Mouse (Mus musculus): ENCODE data around the gene Cilp2. TPM values are rescaled to one million over a fixed set of nuclear protein-coding genes. Genes with fewer than 3 reads are reported as not detected.
A peak's percentile ranks its signal among the peaks of the same experiment; 100 is the strongest.

The Cilp2 gene
- polyA plus RNA-seq, 1 experiment from 2014 or later: 4.9 TPM

DNA sequence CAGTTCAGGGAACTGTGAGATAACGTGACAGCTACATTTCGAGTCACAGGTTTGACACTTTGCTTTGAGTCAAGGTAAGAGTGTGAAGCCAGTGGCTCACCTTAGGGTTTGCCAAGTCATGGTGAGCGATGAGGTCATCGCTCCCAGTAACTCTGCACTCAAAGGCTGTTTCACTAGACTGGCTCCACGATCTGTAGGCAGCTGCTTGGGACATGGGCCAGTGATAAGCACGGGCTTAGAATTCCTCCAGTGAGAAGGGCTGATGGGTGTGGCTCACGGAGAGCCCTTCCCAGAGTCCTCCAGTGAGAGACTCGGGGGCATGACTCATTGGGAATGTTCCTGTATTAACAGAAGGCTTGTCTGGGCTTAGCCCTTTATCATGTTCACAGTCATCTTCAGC is 38.5 kb downstream of the Cilp2 start:
- H3K36me3 ChIP-seq (ENCODE audit: control insufficient read depth, insufficient read depth): no peaks in the 10 kb centered on the region
- WGBS: 93% methylated on average over 8 of the region's 8 CpGs
- no peak overlapping the region for H3K27ac ChIP-seq (ENCODE audit: low read length)
- H3K4me3 ChIP-seq (replicated peaks; ENCODE audit: low read length): no peak overlapping the region
- H3K9ac ChIP-seq (replicated peaks; ENCODE audit: low read depth, low read length): no peak overlapping the region
- no peak overlapping the region for H3K4me2 ChIP-seq (ENCODE audit: low read length)
- no peaks in the 10 kb centered on the region for H3K4me1 ChIP-seq (replicated peaks; ENCODE audit: control insufficient read depth, insufficient read depth, low read length)
- no peaks in the 10 kb centered on the region for H3K9me3 ChIP-seq (ENCODE audit: control insufficient read depth, low read length)
- no peak for ATAC-seq
- no peaks in the 10 kb centered on the region for H3K27me3 ChIP-seq (replicated peaks; ENCODE audit: control insufficient read depth, insufficient read depth, low read length)

DNA sequence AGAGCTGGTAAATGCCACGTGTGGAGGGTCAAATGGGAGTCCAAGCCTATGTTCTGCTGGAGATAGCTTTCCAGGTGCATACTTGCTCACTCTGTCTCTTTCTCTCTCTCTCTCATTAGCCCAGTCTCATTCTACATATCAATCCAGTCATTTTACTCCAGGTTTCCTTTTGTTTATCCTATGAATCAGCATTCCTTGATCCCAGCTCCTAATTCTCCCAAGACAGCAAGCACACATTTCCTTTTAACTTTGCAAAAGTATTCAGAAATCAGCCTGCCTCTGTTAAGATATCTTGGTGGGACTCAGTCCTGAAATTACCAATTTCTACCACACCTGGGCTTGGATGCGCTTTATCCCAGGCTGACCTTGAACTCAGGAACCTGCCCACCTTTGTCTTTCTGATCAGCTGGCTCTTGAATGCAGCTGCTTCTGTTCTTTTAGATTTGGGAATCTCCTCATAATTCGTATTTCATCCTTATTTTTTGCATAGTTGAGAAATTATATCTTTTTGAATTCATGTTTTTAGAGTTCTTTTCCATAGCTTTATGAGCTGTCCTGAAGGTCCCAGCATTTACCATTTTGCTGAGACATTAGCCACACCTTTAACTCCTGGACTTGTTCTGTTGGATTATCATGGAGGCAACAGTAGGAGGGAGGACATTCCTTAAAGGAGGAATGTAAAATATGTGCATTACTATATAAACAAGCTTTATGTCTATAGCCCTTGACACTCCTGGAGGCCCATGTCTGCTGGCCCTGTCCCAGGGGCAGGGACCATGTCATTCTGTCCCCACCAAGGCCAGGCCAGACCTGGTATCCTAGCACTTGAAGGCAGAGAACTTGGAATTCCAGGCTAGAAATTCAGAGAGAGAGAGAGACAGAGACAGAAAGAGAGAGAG is 40.1 kb downstream of the Cilp2 start:
- WGBS: 84% methylated on average over 3 of the region's 3 CpGs
- Histone ChIP-seq H3K9me3 (ENCODE audit: control insufficient read depth, low read length) (no peaks in the 10 kb centered on the region), H3K4me3 (replicated peaks; ENCODE audit: low read length) (no peak overlapping the region), H3K36me3 (ENCODE audit: control insufficient read depth, insufficient read depth) (no peaks in the 10 kb centered on the region), H3K4me2 (ENCODE audit: low read length) (no peak overlapping the region), H3K9ac (replicated peaks; ENCODE audit: low read depth, low read length) (no peak overlapping the region), H3K27me3 (replicated peaks; ENCODE audit: control insufficient read depth, insufficient read depth, low read length) (no peaks in the 10 kb centered on the region), H3K4me1 (replicated peaks; ENCODE audit: control insufficient read depth, insufficient read depth, low read length) (no peaks in the 10 kb centered on the region), H3K27ac (ENCODE audit: low read length) (no peak overlapping the region)
- ATAC-seq: no peak

DNA sequence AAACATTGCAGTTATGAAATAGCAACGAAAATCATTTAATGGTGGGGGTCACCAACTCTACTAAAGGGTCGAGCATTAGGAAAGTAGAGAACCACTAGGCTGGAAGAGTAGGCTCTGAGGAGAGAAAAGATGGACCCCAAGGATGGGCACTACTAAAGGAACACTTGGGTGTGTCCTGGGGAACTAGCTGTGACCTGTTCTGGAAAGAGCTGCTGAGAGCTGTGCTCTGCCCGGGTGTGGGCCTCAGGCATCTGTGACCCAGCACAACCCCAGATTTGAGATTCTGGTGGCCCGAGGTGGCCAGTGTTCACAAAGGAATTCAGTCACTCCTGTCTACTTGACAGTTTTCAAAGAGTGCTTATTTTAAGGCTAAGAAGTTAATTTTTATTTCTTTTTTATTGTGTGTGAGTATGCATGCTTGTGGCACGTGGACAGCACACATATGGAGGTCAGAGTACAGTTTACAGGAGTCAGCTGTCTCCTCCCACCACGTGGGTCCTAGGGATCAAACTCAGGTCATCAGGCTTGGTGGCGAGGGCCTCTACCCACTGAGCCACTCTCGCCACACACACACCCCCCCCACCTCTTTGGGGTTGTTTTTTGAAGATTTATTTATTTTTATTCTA is 50.3 kb downstream of the Cilp2 start:
- no peak overlapping the region for H3K27ac ChIP-seq (ENCODE audit: low read length)
- no peak overlapping the region for H3K4me3 ChIP-seq (replicated peaks; ENCODE audit: low read length)
- peaks cover 5% of the 10 kb centered on the region; the same call in 1 of the 2 replicates for H3K4me1 ChIP-seq (replicated peaks; ENCODE audit: control insufficient read depth, insufficient read depth, low read length)
- WGBS: 89% methylated on average over 8 of the region's 8 CpGs
- ATAC-seq: no peak
- H3K27me3 ChIP-seq (replicated peaks; ENCODE audit: control insufficient read depth, insufficient read depth, low read length): no peaks in the 10 kb centered on the region
- no peak overlapping the region for H3K4me2 ChIP-seq (ENCODE audit: low read length)
- no peak overlapping the region for H3K9ac ChIP-seq (replicated peaks; ENCODE audit: low read depth, low read length)
- no peaks in the 10 kb centered on the region for H3K36me3 ChIP-seq (ENCODE audit: control insufficient read depth, insufficient read depth)
- no peaks in the 10 kb centered on the region for H3K9me3 ChIP-seq (ENCODE audit: control insufficient read depth, low read length)

DNA sequence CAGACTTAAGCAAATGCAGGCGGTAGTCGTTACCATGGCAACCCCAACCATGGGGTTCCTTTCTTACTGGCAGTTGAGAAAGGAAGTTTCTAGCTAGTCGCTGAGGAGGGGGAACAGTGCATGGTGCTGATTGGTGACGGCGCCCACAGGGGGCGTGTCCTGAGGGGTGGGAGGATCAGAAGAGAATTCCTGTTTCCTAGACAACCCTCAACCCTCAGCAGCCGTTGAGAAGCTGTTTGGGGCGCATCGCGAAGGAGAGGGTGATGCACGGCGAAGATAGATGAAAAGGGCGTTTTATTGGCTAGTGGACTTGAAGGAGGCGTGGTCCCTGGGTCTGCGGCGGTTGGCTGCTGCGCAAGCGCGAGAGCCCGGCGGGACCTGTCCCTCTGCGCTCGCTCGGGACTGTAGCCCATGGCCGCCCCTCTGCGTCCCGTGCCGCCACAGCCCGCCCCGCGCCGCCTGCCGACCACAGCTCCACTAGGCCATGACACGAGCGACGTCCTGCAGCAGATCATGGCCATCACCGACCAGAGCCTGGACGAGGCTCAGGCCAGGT is 55.1 kb downstream of the Cilp2 start, which contains the start of gene Pbx4:
Gene Pbx4 (plus strand): TSS at position 194 of the 556 bp plus-strand sequence.
- H3K36me3 ChIP-seq (ENCODE audit: control insufficient read depth, insufficient read depth): 0 out of 2 replicates have a peak, but pooled peaks cover 2% of the 10 kb centered on the region
- no peaks in the 10 kb centered on the region for H3K9me3 ChIP-seq (ENCODE audit: control insufficient read depth, low read length)
- ATAC-seq: peak; percentile 99
- H3K4me1 ChIP-seq (replicated peaks; ENCODE audit: control insufficient read depth, insufficient read depth, low read length): peaks cover 10% of the 10 kb centered on the region
- under 1% methylated on average over 38 of the region's 38 CpGs for WGBS
- peak within 1 kb of the TSS; percentile 87 for H3K27ac ChIP-seq (ENCODE audit: low read length)
- peak within 1 kb of the TSS; percentile 78 for H3K9ac ChIP-seq (replicated peaks; ENCODE audit: low read depth, low read length)
- peak within 1 kb of the TSS; percentile 85 for H3K4me3 ChIP-seq (replicated peaks; ENCODE audit: low read length)
- H3K27me3 ChIP-seq (replicated peaks; ENCODE audit: control insufficient read depth, insufficient read depth, low read length): no peaks in the 10 kb centered on the region
- peak within 1 kb of the TSS; percentile 90 for H3K4me2 ChIP-seq (ENCODE audit: low read length)

Other genes starting within 250 kb of the Cilp2 start
- gene Zfp964, start 233.2 kb downstream of the Cilp2 start, polyA plus RNA-seq (2015; fragmentation: Nextera tagmentation; extraction: Ambion mirVana): 1.9 and 2.6 TPM in 2 replicates
- gene Zfp869, start 177.0 kb downstream of the Cilp2 start, polyA plus RNA-seq (2015; fragmentation: Nextera tagmentation; extraction: Ambion mirVana): 33.5 and 41.5 TPM in 2 replicates
- gene Zfp963, start 137.7 kb downstream of the Cilp2 start, polyA plus RNA-seq (2015; fragmentation: Nextera tagmentation; extraction: Ambion mirVana): 9.6 and 10.0 TPM in 2 replicates
- gene Gm20422, start 112.8 kb downstream of the Cilp2 start, polyA plus RNA-seq (2015; fragmentation: Nextera tagmentation; extraction: Ambion mirVana): 0.35 and 0.97 TPM in 2 replicates
- gene Atp13a1, start 96.5 kb downstream of the Cilp2 start, polyA plus RNA-seq (2015; fragmentation: Nextera tagmentation; extraction: Ambion mirVana): 57.1 and 58.0 TPM in 2 replicates
- gene Zfp866, start 96.5 kb downstream of the Cilp2 start, polyA plus RNA-seq (2015; fragmentation: Nextera tagmentation; extraction: Ambion mirVana): 48.5 and 51.0 TPM in 2 replicates
- 40.0 and 51.7 TPM in 2 replicates for gene Gmip, start 79.0 kb downstream of the Cilp2 start, polyA plus RNA-seq (2015; fragmentation: Nextera tagmentation; extraction: Ambion mirVana)
- 0.73 and 0.84 TPM in 2 replicates for gene Lpar2, start 65.3 kb downstream of the Cilp2 start, polyA plus RNA-seq (2015; fragmentation: Nextera tagmentation; extraction: Ambion mirVana)
- gene Pbx4, start 55.2 kb downstream of the Cilp2 start, polyA plus RNA-seq (2015; fragmentation: Nextera tagmentation; extraction: Ambion mirVana): 47.2 and 48.0 TPM in 2 replicates
- gene Tssk6, start 14.5 kb upstream of the Cilp2 start, polyA plus RNA-seq (2015; fragmentation: Nextera tagmentation; extraction: Ambion mirVana): 2.7 and 2.8 TPM in 2 replicates
- gene Ndufa13, start 14.9 kb upstream of the Cilp2 start, polyA plus RNA-seq (2015; fragmentation: Nextera tagmentation; extraction: Ambion mirVana): 144 and 145 TPM in 2 replicates
- 6.7 and 10.1 TPM in 2 replicates for gene Yjefn3, start 15.0 kb upstream of the Cilp2 start, polyA plus RNA-seq (2015; fragmentation: Nextera tagmentation; extraction: Ambion mirVana)
- gene Gatad2a, start 108.7 kb upstream of the Cilp2 start, polyA plus RNA-seq (2015; fragmentation: Nextera tagmentation; extraction: Ambion mirVana): 22.6 and 23.5 TPM in 2 replicates
- 85.6 and 93.5 TPM in 2 replicates for gene Mau2, start 155.0 kb upstream of the Cilp2 start, polyA plus RNA-seq (2015; fragmentation: Nextera tagmentation; extraction: Ambion mirVana)
- gene Sugp1, start 155.1 kb upstream of the Cilp2 start, polyA plus RNA-seq (2015; fragmentation: Nextera tagmentation; extraction: Ambion mirVana): 59.2 and 67.5 TPM in 2 replicates
- 1.0 and 1.2 TPM in 2 replicates for gene Tm6sf2, start 185.2 kb upstream of the Cilp2 start, polyA plus RNA-seq (2015; fragmentation: Nextera tagmentation; extraction: Ambion mirVana)
- gene Hapln4, start 195.8 kb upstream of the Cilp2 start, polyA plus RNA-seq (2015; fragmentation: Nextera tagmentation; extraction: Ambion mirVana): 0.25 and 0.63 TPM in 2 replicates
- gene Ncan, start 233.2 kb upstream of the Cilp2 start, polyA plus RNA-seq (2015; fragmentation: Nextera tagmentation; extraction: Ambion mirVana): 145 and 166 TPM in 2 replicates
- 44.0 and 44.8 TPM in 2 replicates for gene Nr2c2ap, start 243.6 kb upstream of the Cilp2 start, polyA plus RNA-seq (2015; fragmentation: Nextera tagmentation; extraction: Ambion mirVana)

Data from forebrain, embryonic 16.5 days (tissue).